Mouse (Mus musculus): Measurements from ENCODE around the gene Raet1e.

DNA sequence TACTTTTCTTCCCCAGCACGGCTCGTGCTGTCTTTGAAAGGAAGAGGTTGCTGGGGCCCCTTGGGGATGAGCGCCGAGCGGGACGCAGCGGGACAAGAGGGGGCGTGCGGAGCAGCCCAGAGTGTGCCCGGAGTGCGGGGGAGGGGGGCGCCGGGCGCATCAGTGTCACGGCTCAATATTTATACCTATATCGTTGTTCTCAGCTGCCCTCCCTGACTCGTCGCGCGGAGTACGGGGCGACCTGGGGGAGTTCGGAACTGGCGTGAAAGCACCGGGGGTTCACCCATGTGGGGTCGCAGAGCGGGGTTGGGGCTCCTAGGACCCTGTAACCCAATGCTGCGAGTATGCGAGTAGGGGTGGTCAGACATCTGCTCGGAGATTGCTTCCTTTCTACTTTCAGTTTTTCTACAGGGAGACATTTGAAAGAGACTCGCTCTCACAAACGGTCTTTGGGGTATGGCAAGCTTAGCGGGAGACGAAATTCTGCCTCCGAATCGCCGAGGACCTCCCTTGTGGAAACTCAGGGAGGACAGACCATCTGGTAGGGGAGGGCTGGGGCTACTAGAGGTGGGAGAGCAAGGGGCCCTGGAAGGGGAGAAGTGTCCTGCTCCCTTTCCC lies 9.2 kb upstream of the Raet1e start, which contains the start of gene E030030I06Rik:
- TF ChIP-seq EP300 (IDR thresholded peaks at IDR 0.05; ENCODE audit: low read depth) (no peak), CTCF (IDR thresholded peaks at IDR 0.05; ENCODE audit: low read depth) (no peak)
